Mouse (Mus musculus): ENCODE data around the gene Eid3.

Eid3 gene

GRCm38 (mm10) chr10:82866356-82866755 lies at the start of gene Eid3:
Gene Eid3, plus strand, starts transcription at chr10:82866626.
- DNase-seq: no peak

DNA sequence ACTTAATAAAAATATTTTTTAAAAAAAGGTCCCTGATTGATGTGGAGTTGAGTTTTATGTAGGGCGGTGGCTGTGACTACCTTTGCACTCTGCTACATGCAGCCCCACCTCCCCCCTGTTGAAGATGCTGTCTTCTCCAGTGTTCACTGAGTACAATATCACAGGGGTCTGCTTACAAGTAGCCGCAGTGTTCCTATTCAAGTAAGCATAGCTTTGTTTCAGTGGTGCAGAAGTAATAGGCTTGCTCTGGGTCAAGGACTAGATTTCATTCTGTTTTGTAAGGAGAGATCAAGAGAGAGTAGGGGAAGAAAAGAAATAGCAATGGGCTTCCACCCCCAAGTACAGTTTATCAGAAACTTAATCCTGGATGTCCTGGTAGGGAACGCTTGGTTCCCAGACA lies 48.9 kb upstream of the Eid3 start:
- DNase-seq: no peak

GRCm38 (mm10) chr10:82817936-82818335 lies 48.5 kb upstream of the Eid3 start:
- no peak for DNase-seq

GRCm38 (mm10) chr10:82818661-82819060 lies 47.8 kb upstream of the Eid3 start:
- DNase-seq: no peak

GRCm38 (mm10) chr10:82823108-82823778 lies 43.2 kb upstream of the Eid3 start:
- peak; percentile 13 to 44 for DNase-seq

DNA sequence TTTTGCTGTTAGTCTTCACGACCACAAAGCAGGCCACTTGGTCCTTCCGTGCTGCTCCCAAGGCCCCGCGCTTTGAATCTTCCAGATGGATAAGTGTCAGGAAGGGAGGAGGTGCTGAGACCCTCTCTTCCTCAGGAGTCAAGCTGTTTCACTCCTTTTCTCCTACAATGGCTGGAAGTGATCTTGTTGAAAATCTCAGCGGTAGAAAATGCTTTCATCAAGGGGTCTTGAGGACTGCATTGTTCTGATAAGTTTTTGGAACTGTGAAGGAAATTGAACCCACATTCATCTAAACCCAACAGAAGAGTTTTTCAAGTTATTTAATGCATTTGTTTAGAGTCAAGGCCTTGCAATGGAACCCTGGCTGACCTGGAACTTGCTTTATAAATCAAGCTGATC lies 42.6 kb upstream of the Eid3 start:
- DNase-seq: no peak

DNA sequence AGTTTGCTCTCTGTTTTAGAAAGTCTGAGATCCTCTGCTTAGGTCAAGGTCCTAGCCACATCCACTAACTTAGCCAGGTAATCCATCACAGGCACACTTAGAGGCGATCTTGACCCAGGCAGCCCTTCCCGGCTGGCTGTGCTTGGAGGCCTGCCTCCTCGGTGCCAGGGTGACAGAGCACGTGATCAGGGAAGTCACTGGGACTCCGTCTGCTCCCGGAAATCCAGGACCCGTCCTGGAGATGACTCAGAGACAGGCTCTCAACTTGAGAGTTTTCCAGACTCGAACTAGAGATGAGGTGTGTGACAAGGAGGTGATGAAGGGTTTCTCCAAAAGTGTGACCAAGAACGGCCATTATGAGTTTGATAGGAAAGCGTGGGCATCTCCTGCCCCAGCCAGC lies 41.9 kb upstream of the Eid3 start:
- no peak for DNase-seq

DNA sequence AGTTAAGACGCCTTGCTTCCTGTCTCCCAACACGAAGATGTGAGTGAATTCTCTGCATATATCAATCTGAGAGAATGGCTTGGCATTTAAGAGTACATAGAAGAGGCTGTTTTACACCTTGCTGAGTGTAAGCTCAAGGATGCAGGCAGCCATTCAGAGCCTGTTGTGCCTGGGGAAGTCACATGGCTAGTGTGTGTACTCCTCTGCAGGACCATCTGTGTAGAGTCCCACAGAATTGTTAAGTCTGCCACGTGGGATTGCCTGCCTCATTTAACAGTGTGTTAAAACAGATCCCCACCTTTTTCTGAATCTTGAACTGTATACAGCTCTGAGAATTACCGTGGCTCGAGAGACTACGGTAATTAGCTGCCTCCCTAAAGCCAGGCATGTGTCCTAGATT lies 39.9 kb upstream of the Eid3 start:
- no peak for DNase-seq

GRCm38 (mm10) chr10:82833926-82834325 lies 32.5 kb upstream of the Eid3 start, which contains the start of gene Txnrd1:
Gene Txnrd1, plus strand, starts transcription at chr10:82833951.
- DNase-seq: peak in 1 of 2 experiments; percentile 27

DNA sequence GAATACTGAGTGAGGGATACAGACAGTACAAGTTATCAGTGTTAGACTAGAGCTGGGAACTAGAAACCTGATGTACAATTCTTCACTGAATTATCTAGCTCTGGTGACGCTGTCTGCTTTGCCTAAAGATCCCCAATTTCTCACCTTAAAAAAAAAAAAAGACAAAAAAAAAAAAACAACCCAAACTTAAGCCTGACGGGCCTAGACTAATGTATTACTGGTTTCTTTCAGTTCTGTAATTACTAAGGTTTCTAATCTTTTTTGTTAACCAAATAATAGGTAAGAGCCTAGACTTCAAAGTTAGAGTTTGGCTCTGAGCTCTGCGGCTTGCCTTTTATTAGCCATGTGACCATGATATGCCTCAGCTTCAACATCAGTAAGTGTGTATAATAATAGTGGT lies 30.5 kb upstream of the Eid3 start:
- DNase-seq: no peak

DNA sequence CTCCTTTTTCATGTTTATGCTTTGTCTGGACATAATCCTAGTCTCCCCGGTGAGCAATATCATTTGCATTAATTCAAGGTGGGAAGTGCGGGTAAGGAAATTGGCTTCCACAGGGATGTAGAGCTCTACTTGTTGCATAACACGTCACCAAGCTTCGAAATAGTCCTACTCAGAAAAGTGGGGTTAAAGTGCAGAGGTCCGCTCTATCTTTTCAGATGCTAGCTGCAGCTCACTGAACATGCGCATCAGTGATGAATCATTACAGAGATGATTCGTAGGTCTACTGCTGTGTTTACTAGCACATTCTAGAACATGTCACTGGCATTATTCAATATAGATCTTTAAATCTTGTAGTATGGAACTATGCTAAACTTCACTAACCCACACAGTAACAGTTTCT lies 28.0 kb upstream of the Eid3 start:
- no peak for DNase-seq

DNA sequence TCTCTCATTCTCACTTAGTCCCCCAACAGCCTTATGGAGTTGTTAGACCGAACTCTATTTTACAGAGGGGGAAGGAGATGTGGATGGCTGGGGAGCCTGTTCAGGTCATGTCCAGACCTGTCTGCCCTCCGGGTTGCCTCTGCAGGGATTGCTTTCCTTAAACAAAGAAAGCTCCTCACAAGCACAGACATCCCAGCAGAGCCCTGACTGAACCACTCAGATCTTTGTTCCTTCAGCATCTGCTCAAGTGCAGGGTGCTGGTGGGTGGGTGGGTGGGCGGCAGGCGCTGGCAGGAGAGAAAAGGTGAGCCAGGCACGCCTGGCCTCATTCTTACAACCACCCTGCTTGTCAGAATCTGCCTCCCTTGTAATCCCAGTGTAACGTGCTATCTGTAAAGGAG lies 22.3 kb upstream of the Eid3 start:
- no peak for DNase-seq

DNA sequence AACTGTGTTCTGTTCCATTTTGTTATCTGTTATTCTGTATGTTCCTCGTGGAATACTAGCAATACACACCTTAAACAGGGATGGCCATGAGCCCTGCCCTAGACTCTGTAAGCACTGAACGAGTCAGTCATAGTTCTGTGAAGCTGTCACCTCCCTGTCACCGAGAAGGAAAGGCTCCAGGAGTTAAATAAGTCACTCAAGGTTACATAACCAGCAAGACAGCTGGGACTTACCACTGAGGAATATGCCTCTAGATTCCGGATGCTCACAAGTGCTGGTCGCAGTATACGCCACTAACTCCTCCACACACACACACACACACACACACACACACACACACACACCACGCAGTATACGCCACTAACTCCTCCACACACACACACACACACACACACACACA lies 21.7 kb upstream of the Eid3 start:
- no peak for DNase-seq

DNA sequence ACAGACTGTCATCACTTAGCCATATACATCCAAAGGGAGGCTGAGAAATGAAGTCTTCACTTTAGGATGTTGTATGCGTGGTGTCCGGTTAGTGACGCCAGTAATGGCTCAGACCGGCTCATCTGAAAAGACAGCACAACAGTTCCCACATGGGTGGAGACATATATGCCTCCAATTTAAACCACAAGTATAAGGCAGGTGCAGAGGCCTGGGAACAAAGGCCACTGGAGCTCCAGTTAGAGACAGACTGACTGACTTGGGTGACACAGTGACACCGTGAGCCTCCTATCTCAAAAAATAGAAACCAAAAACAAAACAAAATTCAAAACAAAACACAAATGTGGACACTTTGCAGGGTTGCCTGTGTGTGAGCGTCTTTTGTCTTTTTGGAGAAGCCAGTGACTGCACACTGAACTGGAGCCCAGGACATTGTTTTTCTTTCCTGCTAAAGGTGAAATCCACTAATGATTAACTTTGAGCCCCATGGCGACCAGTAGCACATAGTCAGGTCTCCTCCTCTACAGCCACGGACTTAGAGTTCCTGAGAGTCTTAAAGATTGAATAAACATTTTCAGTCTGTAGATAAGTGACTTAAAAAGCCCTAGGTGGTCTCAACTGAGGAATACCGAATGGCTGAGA lies 18.5 kb upstream of the Eid3 start:
- no peak for DNase-seq

- DNase-seq: no peak
Observed at GRCm38 (mm10) chr10:82849686-82850353, 16.6 kb upstream of the Eid3 start.

DNA sequence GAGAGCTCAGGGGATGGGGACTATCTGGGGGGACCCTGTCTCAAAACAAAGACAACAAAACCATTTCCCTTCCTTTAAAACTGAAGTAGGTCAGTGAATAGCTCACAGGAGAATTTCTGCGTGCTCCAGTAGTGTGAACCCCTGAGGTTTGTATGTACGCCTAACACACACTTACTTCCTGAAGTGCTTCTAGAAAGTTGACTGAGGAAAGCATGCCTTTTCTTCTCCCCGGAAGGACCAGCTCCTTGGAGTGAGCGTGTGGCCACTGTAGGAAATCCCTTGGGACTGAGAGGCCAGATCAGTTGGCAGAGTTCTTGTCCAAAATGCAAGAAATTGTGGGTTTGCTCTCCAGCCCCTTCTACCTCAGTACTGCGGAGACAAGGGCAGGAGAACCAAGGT lies 16.1 kb upstream of the Eid3 start:
- no peak for DNase-seq

DNA sequence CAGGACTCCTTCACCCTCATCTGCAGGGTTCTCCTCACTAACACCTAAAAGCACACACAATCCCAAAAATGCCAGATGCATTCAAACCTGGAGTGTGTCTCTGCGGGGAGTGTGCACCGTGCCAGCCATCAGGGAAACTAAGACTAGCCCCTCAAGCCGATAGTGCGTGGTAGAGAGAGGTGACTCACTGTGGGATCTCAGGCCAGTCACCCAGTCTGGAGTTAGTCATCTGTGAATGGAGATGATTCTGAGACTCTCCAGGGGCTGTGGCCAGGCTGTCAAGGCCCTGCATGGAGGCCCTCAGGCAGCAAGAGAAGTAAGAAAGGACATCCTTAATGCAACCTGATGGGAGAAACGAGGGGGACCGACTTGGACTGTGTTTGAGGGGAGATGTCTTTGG lies 14.7 kb upstream of the Eid3 start:
- no peak for DNase-seq

DNA sequence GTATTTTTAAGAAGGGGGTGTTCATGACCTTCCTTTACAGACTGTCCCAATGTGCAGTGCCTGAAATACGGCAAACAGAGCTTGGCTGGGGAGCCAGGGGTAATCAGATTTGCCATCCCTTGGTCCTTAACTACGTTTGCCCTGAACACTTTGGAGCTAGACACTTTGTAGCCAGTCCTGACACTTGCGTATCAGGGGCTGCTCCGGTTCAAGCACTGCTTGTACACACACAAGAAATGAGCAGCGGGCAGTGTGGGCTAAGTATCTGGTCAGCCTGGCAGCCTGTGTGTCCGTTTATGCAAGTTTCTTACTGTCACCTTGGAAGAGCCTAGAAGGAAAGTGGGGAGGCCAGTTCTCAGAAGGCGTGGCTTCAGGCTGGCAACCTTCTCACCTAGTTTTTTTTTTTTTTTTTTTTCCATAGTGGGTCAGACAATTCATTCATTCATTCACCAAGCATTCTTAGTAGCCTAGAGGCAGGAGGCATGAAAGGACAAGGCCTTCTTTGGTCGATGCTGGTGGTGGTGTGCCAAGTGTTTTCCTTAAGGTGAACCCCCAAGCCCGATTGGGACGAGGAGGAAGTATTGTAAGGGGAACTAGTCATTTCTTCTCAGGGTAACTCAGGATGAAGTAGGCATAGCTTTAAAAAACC lies 8.3 kb upstream of the Eid3 start:
- no peak for DNase-seq

DNA sequence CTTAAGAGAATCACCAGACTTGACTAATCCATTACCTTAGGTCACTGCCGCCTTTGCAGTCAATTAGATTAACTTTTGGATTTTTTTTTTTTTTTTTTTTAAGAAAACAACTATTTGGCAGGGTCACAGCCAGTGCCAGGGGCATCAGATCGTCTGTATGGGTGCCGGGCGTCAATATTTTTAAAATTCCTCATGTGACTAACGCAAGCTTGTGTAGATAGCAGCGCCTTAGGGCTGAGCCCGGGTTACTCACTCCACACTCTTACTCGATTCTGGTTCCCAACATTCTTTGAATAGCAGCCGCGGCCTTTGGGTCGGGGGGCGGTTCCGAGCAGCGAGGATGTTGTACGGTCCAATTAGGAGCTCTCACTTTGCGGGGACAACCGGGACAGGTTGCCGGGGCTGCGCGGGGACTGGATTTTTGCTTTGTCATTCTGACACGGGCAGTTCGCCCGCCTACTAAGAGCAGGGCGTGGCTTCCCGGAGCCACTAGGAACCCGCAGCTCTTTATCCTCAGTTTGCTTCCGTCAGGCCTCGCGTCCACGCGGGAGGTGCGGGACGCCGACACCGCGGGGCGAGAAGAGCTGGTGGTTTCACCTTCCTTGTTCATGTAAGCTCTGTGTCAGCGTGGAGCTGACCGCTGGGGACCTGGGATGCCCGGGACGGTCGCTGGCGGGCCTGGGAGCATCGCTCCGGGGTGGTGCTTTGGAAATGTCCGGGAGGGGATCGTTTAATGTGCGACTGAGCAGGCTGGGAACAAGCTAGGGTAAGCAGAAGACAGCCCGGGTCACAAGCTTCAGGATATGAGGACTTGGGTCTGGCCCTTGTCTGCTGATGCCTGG lies 7.5 kb upstream of the Eid3 start:
- peak; percentile 91 to 94 for DNase-seq

DNA sequence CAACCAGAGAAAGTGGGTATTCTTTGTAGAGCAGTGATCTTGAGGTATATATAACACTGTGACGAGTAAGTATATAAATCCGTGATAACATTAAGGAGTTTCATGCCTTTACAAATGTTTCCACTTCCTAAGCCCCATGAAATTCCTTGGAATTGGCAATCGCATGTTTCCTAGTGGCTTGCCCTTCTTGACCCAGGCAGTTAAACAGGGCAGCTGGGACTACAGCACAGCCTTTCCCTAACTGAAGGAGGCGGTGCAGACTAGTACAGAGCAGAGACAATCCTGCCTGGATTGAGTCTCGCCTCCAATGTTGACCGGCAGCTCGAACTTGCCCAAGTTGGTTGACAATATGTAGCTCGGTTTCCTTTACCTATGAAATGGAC lies 6.9 kb upstream of the Eid3 start:
- DNase-seq: peak; percentile 38 to 52

DNA sequence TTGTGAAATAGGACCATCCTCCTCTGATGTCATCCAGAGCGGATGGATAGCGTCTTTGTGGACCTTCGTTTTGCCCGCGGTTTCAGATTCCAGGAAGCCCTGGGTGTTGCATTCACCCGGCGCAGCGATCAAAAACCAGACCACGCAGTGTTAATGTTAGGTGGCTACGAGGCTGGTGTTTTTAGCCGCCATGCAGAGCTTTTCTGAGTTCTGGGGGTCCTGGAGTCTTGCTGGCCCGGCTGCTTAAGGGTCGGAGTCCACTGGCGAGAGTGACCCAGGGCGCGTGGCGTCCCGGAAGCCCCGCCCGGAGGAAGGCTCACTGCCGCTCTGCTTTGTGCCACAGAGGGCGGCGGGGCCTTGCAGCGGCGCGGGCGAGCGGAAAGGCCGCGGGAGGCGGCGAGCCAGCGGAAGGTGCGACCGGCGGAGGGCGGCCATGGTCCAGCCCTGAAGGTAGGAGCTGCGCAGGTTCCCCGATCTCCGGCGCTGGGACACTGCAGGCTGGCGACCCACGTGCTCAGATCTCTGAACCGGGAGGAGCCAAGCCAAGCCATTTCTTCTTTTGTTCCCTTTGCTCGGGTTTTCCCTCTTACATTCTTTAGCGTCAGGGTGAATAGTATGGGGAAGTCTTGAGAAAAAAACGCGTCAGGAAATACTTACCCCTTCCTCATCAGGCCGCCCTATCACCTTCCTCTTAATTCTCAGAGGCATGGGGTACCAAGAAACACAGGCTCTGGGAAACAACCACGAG lies 6.1 kb upstream of the Eid3 start:
- peak; percentile 81 to 84 for DNase-seq

DNA sequence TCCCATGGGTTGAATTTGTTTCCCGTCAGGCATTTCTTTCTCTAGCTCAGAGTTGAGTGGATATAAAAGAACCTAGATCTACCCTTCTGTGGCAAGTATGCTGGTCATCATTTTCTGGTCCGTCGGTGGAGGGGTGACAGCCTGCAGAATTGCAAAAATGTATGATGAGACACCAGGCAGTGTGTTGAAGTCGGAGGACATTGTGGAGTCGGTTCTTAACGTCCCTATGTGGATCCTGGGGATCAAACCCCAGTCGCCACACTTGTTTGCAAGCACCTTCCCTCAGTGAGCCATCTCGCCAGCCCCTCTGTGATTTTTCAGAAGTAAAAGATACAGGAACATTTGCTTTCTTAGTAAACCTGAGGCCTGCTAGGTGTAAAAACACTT lies 5.5 kb upstream of the Eid3 start:
- DNase-seq: no peak

All from lung, postnatal 4 days (tissue).